Mouse (Mus musculus) heart, adult 8-10 months (tissue): ENCODE data around the gene Mpdz. TPM values are rescaled to one million over a fixed set of nuclear protein-coding genes. Genes with fewer than 3 reads are reported as not detected.

ENCODE experiments used
- DNase-seq: peaks from one replicate; pipeline ENCODE4 v3.0.0; 2022; ENCODE audit warnings: low spot score
- total RNA-seq, 4 experiments: library from RNA; stranded (reverse); gene quantifications; 2 replicates each; pipeline ENCODE4 v1.2.4; 2022

Gene Mpdz
- 10 to 100 TPM; 56.8 to 78.0 (median 68.9) TPM for total RNA-seq

DNA sequence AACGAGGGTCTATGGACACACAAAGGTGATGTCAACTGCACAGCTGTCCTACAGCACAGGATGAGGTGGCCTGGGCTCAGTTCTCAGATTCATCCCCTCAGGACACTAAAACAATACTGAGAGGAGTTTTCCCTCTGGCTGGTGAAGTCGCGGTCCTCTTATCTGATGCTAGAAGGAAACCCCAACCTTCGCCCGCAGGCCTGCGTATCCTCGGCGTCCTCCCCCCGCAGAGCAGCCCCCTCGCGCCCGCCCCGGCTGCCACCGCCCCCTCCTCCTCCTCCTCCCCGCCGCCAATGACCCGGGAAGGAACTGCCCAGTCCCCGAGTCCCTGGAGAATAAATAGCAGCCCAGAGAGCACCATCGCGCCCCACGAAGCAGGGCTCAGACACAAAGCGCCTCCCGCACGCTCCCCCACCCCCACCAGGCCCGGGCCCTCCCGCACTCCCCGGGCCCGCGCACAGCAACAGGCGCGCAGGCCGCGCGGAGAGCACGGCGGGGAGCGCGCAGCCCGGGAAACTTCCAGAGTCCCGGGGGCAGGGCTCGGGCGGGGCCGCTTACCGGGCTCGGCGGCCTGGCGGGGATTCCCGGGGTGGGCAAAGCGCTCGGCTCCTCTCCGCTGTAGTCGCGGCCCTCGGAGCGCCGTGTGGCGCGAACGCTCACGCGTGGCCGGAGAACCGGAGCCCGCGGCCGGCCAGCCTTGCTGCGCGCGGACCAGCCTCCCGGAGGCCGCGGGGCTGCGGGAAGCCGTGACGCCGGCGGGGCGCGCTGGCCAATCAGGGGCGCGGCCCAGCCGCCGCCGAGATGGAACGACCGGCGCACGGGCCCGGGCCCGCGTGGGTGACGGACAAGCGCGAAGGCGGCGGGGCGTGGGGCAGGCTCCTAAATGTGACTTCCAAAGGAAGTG is at the start of gene Mpdz:
Gene Mpdz (minus strand): TSS at position 738 of the 904 bp plus-strand sequence.
- DNase-seq = peak; percentile 53

DNA sequence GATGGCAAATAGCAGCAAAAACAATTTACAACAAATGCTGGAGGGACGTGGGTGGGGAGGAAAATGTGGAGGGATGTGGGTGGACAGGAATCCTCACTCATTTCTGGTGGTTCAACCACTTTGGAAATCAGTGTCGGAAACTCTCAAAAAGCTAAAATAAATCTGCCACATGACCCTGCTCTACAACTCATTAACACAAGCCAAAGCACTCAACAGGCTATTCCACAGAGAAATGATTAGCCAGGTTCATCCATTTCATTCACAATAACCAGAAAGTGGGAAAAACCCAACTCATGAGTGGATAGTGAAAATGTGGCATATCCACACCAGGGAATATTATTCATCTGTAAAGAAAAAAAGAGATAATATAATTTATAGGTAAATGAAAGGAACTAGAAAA is 47.9 kb upstream of the Mpdz start:
- no peak for DNase-seq

DNA sequence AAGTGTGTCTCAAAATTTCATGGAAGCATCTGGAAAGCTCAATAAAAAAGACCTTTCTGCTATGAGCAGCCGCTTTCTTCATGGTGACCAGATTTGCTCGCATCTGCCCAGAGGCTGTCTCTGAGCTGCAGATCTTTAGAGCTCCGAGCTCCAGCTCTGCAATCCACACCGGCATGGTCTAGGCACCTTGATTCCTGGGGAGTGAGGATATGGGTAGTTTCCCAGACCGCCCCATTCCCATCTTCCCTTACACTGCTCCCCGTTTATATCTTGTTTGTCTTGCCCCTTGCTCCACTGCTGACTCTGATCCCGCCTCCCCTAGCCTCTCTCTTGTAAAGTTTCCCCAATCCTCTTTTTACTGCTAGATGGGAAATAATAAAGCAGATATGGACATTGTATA is 42.0 kb upstream of the Mpdz start:
- no peak for DNase-seq

DNA sequence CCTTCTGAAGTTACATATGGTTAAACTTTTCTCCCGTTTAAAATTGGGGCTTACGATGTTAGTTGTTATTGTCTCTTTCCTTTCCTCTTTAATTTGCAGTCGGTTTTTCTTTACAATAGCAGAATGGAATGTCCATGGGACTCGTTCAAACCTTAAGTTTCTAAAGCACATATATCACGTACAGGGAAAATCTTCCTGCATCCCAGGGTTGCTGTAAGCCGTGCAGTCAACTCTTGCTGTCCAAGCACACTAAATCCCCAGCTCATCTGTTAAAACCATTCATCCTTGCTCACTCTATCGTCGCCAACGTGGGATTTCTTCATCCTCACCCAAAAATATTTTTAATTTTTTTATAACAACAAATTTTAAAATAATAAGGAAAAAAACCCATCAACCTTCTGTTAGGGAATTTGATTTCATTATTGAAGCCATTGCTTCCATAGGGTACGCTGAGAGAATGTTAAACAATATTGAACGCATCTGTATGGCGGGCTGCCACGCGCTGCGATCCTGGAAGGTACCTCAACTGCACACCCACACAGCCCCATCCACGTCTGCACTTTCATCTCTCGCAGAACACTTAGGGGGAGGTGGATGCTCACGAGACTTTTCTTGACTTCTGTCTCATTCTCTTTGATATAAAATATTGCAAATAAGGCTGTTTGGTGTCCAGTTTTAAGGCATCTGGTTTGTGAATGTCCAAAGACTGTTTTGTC is 41.4 kb upstream of the Mpdz start:
- no peak for DNase-seq

DNA sequence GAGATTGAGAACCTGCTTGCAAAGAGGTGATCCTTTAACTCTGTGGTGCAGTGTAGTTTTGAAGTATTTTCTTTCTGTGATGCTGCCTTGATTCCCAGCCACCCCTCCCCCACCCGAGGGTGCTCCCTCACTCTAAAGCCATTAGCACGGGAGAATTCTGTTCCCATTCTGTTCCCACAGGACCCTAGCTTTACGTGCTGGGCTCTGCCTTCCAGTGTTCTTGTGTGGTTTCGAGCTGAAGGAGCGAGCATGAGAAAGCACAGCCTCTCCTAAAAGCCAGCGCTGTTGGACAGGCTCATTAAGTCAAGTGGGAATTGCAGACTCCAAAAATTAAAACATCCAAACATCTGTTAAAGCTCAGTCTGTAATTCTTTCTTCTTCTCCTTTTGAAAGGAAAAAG is 40.5 kb upstream of the Mpdz start:
- peak; percentile 60 for DNase-seq

DNA sequence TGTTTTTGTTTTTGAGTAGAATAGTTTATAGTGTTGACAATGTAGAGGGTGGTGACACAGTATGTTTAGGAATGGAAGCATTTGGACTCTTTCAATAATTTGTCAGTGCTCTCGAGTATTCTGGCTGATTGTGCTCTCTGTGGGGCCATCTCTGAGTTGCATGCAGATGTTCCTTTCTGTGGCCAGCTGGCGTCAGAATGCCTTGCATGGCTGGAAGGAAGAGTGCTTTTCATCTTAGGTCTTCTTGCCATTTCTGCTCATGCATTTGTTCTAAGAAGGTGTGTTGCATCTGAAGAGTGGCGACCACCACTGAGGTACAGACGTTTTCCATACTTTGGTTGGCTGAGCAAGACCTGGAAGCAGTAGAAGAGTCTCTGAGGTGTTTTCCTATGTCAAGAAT is 24.2 kb upstream of the Mpdz start:
- no peak for DNase-seq

DNA sequence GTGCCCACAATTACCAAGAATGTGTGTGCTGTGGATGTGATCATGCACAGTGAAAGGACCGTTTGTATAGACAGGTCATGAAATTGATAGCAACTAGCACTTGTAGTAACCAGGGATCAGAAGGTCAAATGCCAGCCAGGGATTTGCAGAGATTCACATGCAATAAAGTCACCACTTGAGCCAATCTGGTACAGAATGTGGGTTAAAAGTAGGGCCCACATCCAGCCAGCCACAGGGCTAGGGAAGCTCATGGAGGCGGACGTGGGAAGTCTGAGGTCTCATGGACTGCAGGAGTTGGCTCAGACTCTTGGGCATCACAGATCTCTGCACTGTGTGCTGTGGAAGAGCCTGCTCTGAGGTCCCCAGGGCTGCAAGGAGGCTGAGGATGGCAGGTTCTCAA is 22.6 kb upstream of the Mpdz start:
- no peak for DNase-seq

DNA sequence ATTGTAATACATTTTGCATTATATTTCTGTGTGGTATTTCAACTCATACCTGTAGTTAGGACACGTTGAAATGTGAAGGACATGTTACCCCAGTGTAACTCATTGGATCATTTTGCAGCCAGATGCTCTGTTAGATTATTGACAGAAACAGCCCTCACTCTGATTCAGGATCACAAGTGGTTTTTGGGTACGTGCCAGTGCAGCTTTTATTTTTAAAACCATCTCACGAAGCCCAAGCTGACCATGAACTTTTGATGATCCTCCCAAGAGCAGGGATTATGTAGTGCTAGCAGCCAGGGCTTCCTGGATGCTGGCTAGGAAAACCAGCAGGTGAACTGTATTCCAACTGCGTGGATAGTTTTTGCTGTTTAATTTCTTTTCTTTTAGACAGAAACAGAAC is 19.6 kb upstream of the Mpdz start:
- DNase-seq = no peak

DNA sequence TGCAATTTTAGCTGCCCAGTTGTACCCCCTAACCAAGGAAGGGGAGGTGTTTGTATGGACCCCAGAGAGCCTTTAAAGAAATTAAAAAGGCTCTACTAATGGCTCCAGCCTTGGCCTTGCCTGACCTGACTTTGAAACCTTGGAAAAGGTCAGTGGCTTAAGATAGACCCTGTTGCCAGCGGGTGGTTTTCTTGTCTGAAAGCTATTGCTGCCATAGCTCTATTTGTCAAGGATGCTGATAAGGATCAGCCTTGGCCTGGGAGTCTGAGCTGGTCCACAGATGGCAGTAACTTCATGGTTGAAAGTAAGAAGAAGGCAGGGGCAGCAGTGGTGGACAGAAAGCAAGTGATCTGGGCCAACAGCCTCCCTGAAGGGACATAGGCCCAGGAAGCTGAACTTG is 16.3 kb upstream of the Mpdz start:
- no peak for DNase-seq

DNA sequence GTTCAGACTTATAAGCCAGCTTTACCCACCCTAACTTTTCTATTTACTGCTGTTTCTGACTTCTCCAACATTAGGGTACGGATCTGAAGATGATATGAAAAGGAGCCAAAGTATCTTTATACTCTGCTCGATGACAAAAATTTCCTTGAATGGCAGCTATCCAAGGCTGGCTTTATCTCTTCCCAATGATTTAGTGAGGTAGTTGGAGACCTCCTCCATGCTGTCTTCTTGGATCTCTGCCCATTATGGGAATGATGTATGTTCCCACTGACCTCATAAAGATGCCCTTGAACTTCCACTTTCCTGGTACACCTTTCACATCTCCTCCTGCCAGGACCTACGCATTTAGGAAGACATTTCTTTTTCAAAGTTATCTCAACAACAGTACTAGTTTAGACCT is 11.2 kb upstream of the Mpdz start:
- no peak for DNase-seq

DNA sequence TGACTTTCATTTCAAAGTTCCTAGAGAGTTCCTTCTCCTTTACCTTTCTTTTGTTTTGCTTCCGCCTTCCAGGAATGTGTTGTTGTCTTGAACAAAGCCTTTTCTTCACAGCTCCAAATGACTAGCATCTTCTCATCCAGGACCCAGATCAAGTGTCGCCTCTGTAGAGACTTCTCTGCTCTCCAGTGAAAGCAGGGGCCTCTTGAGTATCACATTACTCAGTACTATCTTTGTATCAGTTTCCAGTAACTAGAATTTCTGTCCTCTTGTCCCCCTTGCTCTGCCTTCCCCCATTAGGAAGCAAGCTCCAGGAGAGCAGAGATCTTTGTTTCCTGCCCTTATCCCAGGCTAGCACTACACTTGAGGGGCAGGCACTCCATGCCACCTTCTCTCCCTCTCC is 9.6 kb upstream of the Mpdz start:
- no peak for DNase-seq

DNA sequence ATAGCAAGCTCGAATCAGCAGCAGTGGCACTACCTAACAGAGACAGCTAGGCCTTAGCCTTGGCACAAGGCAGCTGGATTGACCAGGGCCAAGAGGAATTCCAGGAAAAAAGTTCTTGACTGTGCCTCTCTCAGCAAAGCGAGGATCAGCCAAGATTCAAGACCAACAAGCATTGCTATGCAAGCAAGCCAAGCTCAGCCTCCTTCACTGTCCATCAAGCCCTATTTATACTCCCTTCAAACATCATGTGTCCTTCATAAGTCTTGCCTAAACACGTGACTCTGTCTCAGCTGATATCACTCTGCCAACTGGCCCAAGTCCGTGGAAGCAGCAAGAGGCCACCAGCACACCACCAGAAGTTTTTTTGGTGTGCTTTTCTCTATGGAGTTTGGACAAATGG is 6.8 kb upstream of the Mpdz start:
- DNase-seq = no peak

DNA sequence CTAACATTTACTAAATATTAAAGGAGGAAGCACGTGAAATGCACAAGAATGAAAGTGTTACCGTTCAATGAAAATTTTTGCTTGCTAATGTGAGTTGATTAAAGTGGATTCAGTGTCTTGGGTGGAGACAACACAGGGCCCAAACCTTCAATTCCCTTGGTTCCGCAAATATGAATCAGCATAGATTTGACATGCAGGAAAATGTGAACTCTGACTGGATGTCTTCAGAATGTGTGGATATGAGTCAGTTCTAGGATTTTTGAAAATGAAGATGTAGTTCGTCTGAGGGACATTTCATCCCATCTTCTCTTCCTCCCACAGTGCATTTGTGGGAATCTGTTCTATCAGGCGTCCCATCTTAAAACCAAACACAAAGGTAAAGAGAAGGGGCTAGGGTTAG is 951 bp upstream of the Mpdz start:
- DNase-seq = no peak

DNA sequence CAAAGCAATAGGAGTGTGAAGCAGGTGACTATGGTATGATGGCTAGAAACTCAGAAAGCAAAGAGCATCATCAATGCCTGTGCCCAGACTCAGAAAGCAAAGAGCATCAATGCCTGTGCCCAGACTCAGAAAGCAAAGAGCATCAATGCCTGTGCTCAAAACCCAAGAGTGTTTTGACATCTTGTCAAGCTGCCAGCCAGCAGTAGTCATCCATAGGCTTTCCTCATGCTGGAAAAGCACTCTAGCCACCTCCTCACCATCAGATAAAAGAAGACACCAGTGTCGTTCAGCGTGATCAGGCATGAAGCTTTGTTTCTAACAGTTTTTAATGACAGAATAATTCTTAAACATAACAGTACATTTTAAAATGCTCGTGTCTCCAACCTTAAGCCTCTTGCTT is 8.7 kb downstream of the Mpdz start:
- no peak for DNase-seq

DNA sequence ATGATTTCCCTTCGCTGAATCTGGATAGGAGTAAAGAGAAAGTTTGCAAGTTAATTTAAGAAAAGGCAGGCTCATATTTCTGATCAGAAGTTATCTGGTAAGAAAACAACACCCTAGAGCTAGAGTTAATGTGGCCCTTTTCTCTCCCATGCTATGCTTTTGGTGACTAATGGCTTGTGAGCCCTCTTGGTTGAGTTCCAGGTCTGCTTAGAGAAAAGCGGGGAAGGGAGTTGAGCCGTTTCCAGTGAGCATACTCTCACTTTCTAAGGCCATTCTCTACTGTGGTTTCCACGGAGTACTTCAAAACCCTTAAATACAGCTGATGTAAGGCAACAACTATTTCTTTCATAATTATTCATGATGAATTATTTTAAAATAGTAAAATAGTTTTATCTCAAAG is 11.8 kb downstream of the Mpdz start:
- no peak for DNase-seq

DNA sequence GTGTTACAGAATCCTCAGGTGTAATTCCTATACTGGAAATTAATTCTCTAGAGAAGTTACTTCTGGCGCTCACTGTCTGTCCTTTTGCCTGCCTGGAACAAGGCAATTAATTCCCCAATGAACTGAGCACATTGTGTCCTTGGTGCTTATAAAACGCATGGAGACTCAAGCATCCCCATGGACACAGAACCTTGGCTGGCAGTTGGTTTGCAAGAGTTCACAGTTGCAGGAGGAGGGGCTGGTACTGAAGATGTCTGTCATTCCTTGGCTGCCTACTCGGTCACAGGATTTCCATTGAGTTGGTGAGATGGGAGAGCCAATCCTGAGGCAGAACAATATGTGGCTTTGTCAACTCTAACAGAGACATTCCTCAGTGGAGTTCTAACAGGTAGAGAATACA is 12.5 kb downstream of the Mpdz start:
- DNase-seq = no peak

DNA sequence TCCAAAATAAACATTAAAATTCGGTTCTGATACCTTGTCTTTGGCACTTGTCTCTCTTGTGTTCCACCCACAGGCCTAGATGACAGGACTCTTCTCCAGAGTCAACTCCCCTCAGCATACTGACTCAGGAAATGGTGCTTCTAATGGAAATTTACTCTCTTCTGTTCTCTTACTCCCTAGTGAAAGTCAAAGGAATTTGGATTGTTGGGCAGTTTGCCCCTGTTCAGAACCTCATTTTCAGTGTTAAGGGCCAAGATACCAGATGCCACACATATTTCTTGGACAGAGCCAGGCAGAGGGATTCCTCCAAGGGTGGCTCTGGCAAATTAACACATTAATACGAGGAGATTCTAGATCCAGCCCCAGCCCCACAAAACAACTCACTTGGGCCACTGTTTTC is 12.9 kb downstream of the Mpdz start:
- peak; percentile 55 for DNase-seq

DNA sequence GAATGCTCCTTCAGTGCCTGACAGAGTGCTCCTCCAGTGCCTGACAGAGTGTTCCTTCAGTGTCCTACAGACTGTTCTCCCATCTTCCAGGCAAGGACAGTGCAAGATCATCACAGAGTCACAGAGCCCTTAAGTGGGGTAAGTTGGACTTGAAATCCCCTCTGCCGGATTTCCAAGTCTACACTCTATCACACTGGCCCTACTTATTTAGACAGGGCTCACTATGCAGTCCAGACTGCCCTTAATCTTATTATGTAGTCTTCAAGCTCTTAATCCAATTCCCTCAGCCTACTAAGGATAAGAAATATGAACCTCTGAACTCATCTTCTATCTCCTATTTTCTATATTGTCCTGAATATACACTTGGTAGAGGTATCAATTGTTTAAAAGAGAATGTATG is 19.1 kb downstream of the Mpdz start:
- DNase-seq = no peak

DNA sequence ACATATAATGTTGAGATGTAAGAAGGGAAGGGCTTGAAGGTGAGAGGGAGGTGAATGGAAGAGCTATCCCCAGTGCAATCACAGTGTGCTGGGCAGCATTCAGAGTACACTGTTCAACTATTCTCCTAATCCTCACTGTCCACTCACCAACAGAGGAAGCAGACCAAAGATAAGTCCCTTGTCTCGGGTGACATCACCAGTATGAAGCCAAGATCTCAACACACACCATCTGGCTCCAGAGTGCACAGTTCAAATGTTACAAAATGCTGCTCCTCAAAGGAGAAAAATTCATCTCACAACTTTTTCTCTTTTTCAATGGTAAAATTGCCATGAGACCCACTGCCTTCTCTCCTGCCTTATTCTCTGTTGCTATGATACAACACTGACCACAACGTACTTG is 21.0 kb downstream of the Mpdz start:
- no peak for DNase-seq

DNA sequence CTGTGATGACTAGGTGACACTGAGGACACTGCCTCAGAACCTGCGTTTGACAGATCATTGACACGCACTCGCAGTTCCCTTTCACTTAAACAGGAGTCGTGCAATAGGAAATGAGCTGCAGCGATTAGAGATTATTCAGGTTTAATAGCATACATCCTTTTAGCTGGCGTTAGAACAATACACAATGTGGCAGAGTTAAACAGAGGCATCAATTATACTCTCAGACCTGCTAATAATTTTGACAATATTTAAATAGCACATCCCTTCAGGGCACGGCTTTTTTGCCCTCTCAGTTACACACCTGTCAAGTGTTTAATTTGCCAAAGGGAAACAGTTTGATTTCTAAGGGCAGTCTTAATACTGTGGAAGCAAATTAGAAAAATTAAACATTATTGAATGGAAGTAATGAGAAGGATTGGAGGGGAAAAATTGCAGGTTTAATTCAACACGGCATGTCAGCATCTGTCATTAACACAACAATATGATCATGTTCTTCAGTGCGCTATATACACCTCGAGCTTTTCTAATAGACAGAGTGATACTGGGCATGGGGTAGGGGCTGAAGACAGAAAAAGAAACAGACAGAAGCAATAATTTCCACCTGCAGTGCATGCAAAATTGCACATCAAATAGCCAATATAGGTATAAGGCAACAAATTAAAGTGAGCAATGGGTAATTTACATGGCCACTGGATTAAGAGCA is 27.1 kb downstream of the Mpdz start:
- DNase-seq = no peak

DNA sequence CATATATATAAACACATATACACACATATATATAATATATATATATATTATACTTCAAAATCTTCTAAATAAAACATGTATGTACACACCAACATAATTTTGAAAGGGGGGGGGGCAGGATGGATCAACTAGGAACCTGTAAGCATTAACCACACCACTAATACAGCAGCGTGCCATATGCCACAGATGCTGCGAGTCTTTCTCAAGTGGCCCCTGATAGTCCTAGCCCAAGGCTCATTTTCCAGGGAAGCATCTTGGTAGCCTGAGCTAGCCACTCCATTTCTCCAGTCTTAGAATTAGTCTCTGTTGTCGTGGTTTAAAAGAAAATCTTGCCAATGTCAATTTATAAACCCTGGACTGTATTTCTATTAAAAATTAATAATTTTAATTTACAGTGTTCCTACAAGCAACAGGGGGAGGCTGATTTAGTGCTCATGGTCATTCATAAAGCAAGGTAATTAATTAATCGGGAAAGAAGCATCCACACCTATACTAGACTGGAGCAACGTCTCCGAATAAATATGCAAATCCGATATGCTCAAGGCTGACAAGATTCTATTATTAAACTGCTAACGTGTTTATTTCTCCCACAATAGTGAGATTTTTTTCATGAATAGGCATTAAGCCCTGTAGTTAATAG is 27.8 kb downstream of the Mpdz start:
- DNase-seq = no peak

DNA sequence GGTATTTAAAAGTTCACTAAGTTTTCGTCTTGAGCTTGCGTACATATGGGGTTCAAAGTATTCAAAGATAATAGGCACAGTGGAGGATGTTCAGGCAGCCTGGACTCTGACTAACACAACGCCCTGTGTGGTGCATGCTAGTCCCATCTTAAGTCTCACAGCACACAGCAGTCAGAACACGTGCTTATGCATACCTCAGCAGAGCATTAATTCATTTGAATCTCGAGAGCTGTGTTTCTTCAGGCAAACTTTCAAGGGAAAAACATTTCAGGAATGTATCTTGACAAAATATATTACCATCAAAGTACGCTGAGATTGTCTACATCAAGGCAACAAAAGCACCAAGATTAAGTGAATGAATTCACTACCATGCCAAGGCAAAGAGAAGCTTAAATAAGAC is 45.7 kb downstream of the Mpdz start:
- no peak for DNase-seq
